Mouse (Mus musculus) hindbrain, postnatal 0 days (tissue): ENCODE measurements at regions not wholly inside any gene's neighbourhood (a gene's known extent, or its start where the extent isn't known, plus 50 kb on each side); places are given as distances from the start of the nearest gene placed in this dataset.

Experiments
- ATAC-seq: fragments of 200-750 bp; cut with Nextera tagmentation; 2 replicates; pipeline ENCODE4 v1.8.0; 2017; ENCODE audit warnings: mild to moderate bottlenecking, moderate TSS enrichment, moderate library complexity
- DNase-seq: peaks from one replicate; pipeline ENCODE4 v3.0.0-alpha.2; 2015; ENCODE audit warnings: low spot score
- H3K27ac ChIP-seq: fragments of 300-500 bp; sonication (generic); 2 replicates; pipeline ENCODE4 v1.5.1; 2014; ENCODE audit warnings: mild to moderate bottlenecking
- H3K27me3 ChIP-seq: fragments of 300-500 bp; sonication (generic); 2 replicates; pipeline ENCODE4 v1.6.1; 2014; ENCODE audit warnings: low read length, mixed read lengths; ENCODE audit not compliant: insufficient read depth
- H3K36me3 ChIP-seq: fragments of 300-500 bp; sonication (generic); 2 replicates; pipeline ENCODE4 v1.6.1; 2014; ENCODE audit warnings: low read length, mixed read lengths; ENCODE audit not compliant: insufficient read depth
- H3K4me1 ChIP-seq: fragments of 300-500 bp; sonication (generic); 2 replicates; pipeline ENCODE4 v1.6.1; 2014; ENCODE audit warnings: antibody characterized with exemption, low read length, mixed read lengths; ENCODE audit not compliant: insufficient read depth
- H3K4me2 ChIP-seq: fragments of 300-500 bp; sonication (generic); 2 replicates; pipeline ENCODE4 v1.6.1; 2014; ENCODE audit warnings: low read depth, mild to moderate bottlenecking, low read length, moderate library complexity, mixed read lengths
- H3K4me3 ChIP-seq: fragments of 300-500 bp; sonication (generic); 2 replicates; pipeline ENCODE4 v1.5.1; 2014; ENCODE audit warnings: low read length
- H3K9ac ChIP-seq: fragments of 300-500 bp; sonication (generic); replicated peaks from 2 replicates; pipeline ENCODE4 v1.6.1; 2014; ENCODE audit warnings: mild to moderate bottlenecking, low read length, moderate library complexity, mixed read lengths
- H3K9me3 ChIP-seq: fragments of 300-500 bp; sonication (generic); 2 replicates; pipeline ENCODE4 v1.6.1; 2016; ENCODE audit warnings: low read length, mixed read lengths
- CTCF ChIP-seq: IDR thresholded peaks from 2 replicates; pipeline ENCODE4 v1.5.1; 2016; ENCODE audit warnings: antibody characterized with exemption, control low read depth, low read depth
- whole genome bisulfite sequencing: fragments of 180-500 bp; shearing (Covaris S2); extraction: QIAGEN DNeasy Blood & Tissue Kit; methylation state at CpG from one replicate; pipeline ENCODE4 v1.1.7; 2014; 5-methylcytosine and 5-hydroxymethylcytosine counted together

DNA sequence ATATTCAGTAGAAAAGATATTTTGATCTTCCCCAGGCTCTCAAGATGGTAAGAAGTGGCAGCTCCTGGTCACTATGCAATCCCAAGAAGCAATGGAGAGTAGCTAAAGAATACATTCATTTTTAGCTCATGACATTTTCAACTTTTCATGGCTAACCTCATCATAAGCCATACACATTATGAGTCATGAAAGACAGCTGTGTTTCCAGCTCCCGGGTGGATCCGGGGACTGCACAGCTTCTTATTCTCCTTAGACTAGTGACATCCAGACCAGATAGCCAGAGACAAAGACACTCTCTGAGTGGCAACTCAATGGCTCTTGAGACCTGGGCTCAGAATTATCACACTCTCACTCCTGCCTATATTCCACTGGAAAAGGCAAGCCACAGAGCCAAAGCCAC, 230.6 kb downstream of the H2al1j start:
- 93% methylated on average over 2 of the region's 2 CpGs for WGBS
- no peaks in the 10 kb centered on the region for H3K27me3 ChIP-seq
- no peak for TF ChIP-seq CTCF
- no peak overlapping the region for H3K4me2 ChIP-seq
- DNase-seq = no peak
- no peak for ATAC-seq
- no peak overlapping the region for H3K4me3 ChIP-seq
- no peaks in the 10 kb centered on the region for H3K9me3 ChIP-seq
- H3K9ac ChIP-seq = no peak overlapping the region
- H3K27ac ChIP-seq = no peak overlapping the region
- no peaks in the 10 kb centered on the region for H3K36me3 ChIP-seq
- H3K4me1 ChIP-seq = no peaks in the 10 kb centered on the region

DNA sequence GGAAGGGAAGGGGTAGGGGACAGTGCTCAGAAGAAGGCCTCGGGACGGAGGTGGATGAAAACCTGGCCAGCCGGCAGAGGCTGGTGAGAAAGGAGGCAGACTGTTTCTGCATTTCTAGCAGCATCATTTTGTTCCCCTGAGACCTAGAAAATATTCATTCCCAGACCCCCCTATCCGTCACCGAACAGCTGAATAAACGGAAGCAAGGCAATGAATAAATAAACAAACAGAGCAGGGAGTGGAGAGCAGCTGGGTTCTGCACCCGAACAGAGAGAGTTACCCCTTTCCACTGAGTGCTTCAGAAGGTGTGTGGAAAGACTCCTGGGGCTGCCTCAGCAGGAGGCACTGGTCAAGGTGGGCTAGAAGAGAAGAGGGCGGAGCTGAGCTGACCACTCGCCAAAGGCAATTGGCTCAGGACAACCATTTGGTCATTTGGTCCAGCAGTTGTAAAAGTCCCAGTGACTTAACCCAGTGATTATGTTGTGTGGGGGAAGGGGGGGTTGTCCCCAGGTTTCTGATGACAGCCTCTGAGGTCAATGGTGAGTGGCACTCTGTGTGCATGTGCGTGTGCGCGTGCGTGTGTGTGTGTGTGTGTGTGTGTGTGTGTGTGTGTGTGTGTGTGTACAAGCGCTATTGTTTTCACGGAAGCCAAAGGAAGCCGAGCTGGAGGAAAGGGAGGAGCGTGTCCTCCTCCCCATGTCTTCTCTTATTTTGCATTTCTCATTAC, 233.1 kb downstream of the H2al1j start:
- DNase-seq = no peak
- H3K9ac ChIP-seq = no peak overlapping the region

DNA sequence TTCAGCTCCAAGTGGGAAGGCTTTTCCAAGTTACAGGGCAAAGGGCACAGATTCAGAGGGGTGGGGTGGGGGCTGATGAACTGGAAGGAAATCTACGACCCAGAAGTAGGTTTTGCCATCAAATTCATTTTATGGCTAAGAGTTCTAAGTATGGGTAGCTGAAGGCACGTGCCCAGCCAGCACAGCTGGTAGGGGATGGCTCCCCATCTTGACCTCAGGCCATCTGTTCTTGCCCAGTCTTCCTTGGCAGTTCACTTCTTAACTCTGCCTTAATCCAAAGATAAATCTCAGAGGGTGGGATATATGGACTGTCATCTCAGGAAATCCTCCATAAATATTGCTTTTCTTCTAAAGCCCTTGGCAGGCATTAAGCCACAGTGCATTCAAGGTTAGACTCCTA, 238.3 kb downstream of the H2al1j start:
- no peaks in the 10 kb centered on the region; the same call in 1 of the 2 replicates for H3K27me3 ChIP-seq
- 78% methylated on average over 2 of the region's 2 CpGs for WGBS
- no peak overlapping the region for H3K4me2 ChIP-seq
- H3K36me3 ChIP-seq = no peaks in the 10 kb centered on the region
- H3K9ac ChIP-seq = no peak overlapping the region
- DNase-seq = no peak
- no peak for TF ChIP-seq CTCF
- no peaks in the 10 kb centered on the region for H3K4me1 ChIP-seq
- no peak overlapping the region for H3K4me3 ChIP-seq
- H3K9me3 ChIP-seq = no peaks in the 10 kb centered on the region
- no peak overlapping the region for H3K27ac ChIP-seq
- no peak for ATAC-seq

More for the DNA sequence above, 233.1 kb downstream of the H2al1j start:
- WGBS = 59% methylated on average over 17 of the region's 17 CpGs
- ATAC-seq = no peak
- H3K4me2 ChIP-seq = no peak overlapping the region
- no peaks in the 10 kb centered on the region for H3K9me3 ChIP-seq
- H3K27ac ChIP-seq = no peak overlapping the region
- TF ChIP-seq CTCF = no peak
- H3K27me3 ChIP-seq = no peaks in the 10 kb centered on the region; the same call in 1 of the 2 replicates
- no peak overlapping the region for H3K4me3 ChIP-seq
- no peaks in the 10 kb centered on the region for H3K36me3 ChIP-seq
- H3K4me1 ChIP-seq = no peaks in the 10 kb centered on the region

DNA sequence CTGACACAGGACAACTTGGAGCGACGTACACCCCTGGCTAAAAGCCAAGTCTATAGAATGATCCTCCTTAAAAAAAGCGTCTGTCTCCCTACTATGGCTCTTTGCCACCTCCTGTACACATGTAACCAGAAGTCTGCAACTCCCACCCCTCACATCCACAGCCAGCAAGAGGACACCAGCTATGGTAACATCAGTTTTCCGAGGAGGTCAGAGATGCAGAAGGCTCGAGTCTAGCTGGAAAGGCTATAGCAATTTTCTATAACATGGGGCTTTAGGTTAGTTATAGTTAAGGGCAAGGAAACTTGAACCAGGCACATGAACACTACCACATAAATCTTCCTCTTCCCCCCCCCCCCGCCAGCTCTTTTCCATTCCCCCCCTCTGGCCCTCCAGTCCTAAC, 240.2 kb downstream of the H2al1j start:
- H3K36me3 ChIP-seq = no peaks in the 10 kb centered on the region
- no peak overlapping the region for H3K9ac ChIP-seq
- ATAC-seq (no peak), DNase-seq (no peak)
- H3K4me2 ChIP-seq = no peak overlapping the region
- no peaks in the 10 kb centered on the region for H3K9me3 ChIP-seq
- H3K27ac ChIP-seq = no peak overlapping the region
- no peak for TF ChIP-seq CTCF
- 69% methylated on average over 6 of the region's 6 CpGs for WGBS
- H3K27me3 ChIP-seq = no peaks in the 10 kb centered on the region; the same call in 1 of the 2 replicates
- H3K4me3 ChIP-seq = no peak overlapping the region
- no peaks in the 10 kb centered on the region for H3K4me1 ChIP-seq

DNA sequence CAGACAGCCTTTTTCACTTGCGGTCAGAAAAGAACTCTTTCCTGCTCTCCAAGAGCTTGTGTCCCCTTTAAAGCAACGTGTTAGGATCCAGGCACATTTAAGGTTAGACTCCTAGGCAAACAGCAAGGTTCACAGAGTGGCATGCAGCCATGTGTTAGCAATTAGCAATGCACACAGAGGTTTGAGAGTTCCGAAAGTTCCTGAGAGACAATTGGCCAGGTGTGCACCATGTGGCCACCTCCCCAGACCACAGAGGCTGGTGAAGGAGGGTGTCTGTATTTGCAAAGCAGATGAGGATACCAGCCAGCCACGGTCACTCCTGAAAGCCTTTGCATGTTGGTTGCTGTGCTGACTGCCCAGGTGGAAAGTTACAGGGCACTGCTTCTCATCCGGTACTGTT, 240.6 kb downstream of the H2al1j start:
- ATAC-seq = no peak
- no peaks in the 10 kb centered on the region for H3K4me1 ChIP-seq
- no peaks in the 10 kb centered on the region; the same call in 1 of the 2 replicates for H3K27me3 ChIP-seq
- no peak overlapping the region for H3K27ac ChIP-seq
- no peak for DNase-seq
- H3K9ac ChIP-seq = no peak overlapping the region
- no peak overlapping the region for H3K4me2 ChIP-seq
- no peak overlapping the region for H3K4me3 ChIP-seq
- H3K36me3 ChIP-seq = no peaks in the 10 kb centered on the region
- WGBS = 82% methylated on average over 5 of the region's 5 CpGs
- no peaks in the 10 kb centered on the region for H3K9me3 ChIP-seq
- no peak for TF ChIP-seq CTCF

DNA sequence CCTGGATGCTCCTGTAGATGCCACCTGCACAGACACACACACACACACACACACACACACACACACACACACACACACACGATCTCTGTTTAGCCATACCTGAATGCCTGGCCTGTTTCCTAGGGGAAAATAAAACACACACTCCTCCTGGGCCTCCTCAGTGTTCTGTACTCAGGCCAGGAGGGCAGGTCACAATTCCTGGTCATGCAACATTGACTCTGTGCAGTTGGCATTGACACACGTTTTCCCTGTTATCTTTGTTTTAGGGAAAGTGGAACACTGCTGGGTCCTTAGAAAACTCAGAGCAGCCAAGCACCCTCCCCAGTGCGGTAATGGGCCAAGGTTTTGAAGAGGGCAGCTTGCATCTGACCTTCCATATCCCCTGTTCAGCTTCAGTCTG, 246.7 kb downstream of the H2al1j start:
- Histone ChIP-seq H3K36me3 (no peaks in the 10 kb centered on the region), H3K4me2 (no peak overlapping the region), H3K4me1 (no peaks in the 10 kb centered on the region), H3K9me3 (no peaks in the 10 kb centered on the region), H3K4me3 (no peak overlapping the region), H3K27ac (no peak overlapping the region), H3K9ac (no peak overlapping the region), H3K27me3 (no peaks in the 10 kb centered on the region)
- DNase-seq (no peak), ATAC-seq (no peak)
- WGBS = 77% methylated on average over 3 of the region's 3 CpGs
- TF ChIP-seq CTCF = no peak

DNA sequence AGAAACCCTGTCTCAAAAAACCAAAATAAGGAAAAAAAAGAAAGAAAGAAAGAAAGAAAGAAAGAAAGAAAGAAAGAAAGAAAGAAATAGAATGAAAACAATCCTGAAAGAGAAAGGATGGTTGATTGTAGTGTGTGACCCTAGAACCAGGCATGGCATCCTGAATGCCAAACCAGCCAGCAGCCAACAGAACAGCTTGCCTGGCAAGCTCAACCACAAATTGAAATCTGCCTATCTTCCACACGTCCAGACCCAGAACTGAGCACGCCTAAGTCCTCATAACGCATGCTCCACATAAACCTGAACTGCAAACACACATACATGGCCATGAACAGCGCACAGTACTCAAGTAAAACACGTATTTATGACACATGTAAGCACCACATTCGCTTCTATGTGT, 247.9 kb downstream of the H2al1j start:
- Histone ChIP-seq H3K27ac (no peak overlapping the region), H3K4me2 (no peak overlapping the region), H3K9ac (no peak overlapping the region), H3K27me3 (no peaks in the 10 kb centered on the region), H3K4me1 (no peaks in the 10 kb centered on the region), H3K4me3 (no peak overlapping the region), H3K9me3 (no peaks in the 10 kb centered on the region), H3K36me3 (no peaks in the 10 kb centered on the region)
- WGBS = 76% methylated on average over 6 of the region's 6 CpGs
- no peak for TF ChIP-seq CTCF
- ATAC-seq (no peak), DNase-seq (no peak)
